Mouse (Mus musculus): ENCODE measurements around the gene Zdhhc23. TPM values are rescaled to one million over a fixed set of nuclear protein-coding genes. Genes with fewer than 3 reads are reported as not detected.

Gene Zdhhc23
- total RNA-seq (2014; rRNA removed) (4.8 and 7.0 TPM in 2 replicates), polyA plus RNA-seq (2015; fragmentation: Nextera tagmentation; extraction: Ambion mirVana) (2.2 and 2.7 TPM in 2 replicates)

DNA sequence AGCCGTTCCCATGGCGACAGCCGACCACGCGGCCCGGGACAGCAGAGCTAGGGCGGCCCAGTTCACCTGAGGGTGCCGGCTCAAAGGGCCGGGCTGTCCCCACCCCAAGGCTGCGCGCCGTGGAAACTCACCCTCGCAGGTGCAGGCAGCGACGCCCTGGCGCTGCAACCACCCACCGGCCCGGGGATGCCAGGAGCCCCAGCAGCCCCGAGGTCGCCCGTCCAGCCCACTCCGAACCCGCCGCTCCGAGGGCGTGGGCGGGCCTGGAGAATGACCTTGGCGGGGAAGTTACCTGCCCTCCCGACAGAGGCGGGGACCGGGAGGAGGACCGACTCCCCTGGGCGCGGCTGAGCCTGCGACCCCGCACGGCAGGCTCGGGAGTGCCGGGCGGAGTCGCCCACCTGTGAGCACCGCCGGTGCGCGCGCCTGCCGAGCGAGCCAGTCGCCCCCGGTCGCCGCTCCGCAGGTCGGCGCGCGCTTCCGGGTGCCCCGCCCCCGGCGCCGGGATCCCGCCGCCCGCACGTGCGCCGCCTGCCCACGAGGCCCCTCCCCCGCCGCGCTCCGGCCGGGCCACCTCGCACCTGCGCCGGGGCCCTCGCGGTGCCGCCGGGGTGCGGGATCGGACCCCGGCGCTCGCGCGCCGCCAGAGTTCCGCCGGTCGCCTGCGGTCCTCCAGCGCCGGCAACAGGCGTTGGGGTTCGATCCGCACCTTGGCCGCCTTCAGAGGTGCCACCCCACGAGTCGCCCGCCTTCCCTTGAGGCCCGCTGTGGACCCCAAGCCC, at the start of gene Zdhhc23:
TSS of gene Zdhhc23 (minus strand) at position 464 of the 782 bp plus-strand sequence.
- under 1% methylated on average over 91 of the region's 103 CpGs for whole genome bisulfite sequencing
- H3K36me3 ChIP-seq (ENCODE audit: insufficient read depth, low read length): no peaks in the 10 kb centered on the region
- H3K4me1 ChIP-seq (ENCODE audit: insufficient read depth, low read length): no peaks in the 10 kb centered on the region
- H3K4me3 ChIP-seq (ENCODE audit: low read length): peak within 1 kb of the TSS; percentile 68
- ATAC-seq (peak; percentile 78), DNase-seq (ENCODE audit: low spot score) (peak; percentile 56)
- no peaks in the 10 kb centered on the region for H3K9me3 ChIP-seq (ENCODE audit: low read length)
- no peak within 1 kb of the TSS for H3K27ac ChIP-seq
- H3K27me3 ChIP-seq (ENCODE audit: insufficient read depth, low read length): no peaks in the 10 kb centered on the region
- H3K4me2 ChIP-seq (ENCODE audit: low read depth, low read length): peak within 1 kb of the TSS; percentile 96
- TF ChIP-seq CTCF (IDR thresholded peaks at IDR 0.05; ENCODE audit: low read depth): no peak
- H3K9ac ChIP-seq (replicated peaks; ENCODE audit: low read length): peak within 1 kb of the TSS; percentile 65

DNA sequence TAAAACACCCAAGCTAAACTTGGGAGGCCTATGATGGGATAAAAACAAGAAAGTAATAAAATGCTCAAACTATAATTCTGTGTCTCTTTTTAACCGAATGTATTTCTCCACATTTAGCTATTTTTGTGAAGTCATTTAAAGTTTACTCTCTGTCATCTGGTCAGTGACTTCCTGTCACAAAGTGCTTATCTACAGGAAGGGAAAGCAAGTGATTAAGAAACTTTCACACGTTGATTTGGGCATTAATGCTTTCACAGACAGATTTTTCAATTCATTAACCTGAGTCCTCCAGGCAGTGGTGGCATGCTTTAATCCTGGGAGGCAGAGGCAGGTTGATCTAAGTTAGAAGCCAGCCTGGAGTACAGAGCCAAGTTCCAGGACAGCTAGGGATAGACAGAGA, 49.7 kb upstream of the Zdhhc23 start:
- Histone ChIP-seq H3K9me3 (ENCODE audit: low read length) (no peaks in the 10 kb centered on the region), H3K4me3 (ENCODE audit: low read length) (no peak overlapping the region), H3K27ac (no peak overlapping the region), H3K27me3 (ENCODE audit: insufficient read depth, low read length) (no peaks in the 10 kb centered on the region), H3K4me1 (ENCODE audit: insufficient read depth, low read length) (no peaks in the 10 kb centered on the region), H3K36me3 (ENCODE audit: insufficient read depth, low read length) (no peaks in the 10 kb centered on the region), H3K9ac (replicated peaks; ENCODE audit: low read length) (no peak overlapping the region), H3K4me2 (ENCODE audit: low read depth, low read length) (no peak overlapping the region)
- no peak for TF ChIP-seq CTCF (IDR thresholded peaks at IDR 0.05; ENCODE audit: low read depth)
- no peak for ATAC-seq
- 78% methylated on average over 2 of the region's 2 CpGs for WGBS
- DNase-seq (ENCODE audit: low spot score): no peak

DNA sequence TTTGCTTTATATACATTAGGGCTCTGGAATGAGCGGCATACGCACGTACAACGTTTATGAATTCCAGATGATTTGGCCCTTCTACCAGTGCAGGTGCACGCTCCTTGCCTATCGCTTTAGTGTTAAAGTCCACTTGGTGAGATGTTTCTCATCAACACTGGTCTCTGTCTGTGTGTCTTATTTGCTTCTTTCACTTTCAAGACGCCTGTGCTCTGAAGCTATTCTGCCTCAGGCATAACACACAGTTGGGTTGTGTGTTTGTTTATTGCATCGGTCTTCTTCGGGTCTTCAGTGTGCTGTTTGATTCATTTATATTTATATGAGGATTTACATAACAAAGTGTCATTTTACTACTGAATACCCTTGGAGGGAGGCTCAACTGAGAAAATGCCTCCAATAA, 47.2 kb upstream of the Zdhhc23 start:
- Histone ChIP-seq H3K27ac (no peak overlapping the region), H3K27me3 (ENCODE audit: insufficient read depth, low read length) (no peaks in the 10 kb centered on the region), H3K9me3 (ENCODE audit: low read length) (no peaks in the 10 kb centered on the region), H3K4me1 (ENCODE audit: insufficient read depth, low read length) (no peaks in the 10 kb centered on the region), H3K9ac (replicated peaks; ENCODE audit: low read length) (no peak overlapping the region), H3K4me3 (ENCODE audit: low read length) (no peak overlapping the region), H3K36me3 (ENCODE audit: insufficient read depth, low read length) (no peaks in the 10 kb centered on the region), H3K4me2 (ENCODE audit: low read depth, low read length) (no peak overlapping the region)
- 91% methylated on average over 9 of the region's 9 CpGs for WGBS
- DNase-seq (ENCODE audit: low spot score): no peak
- ATAC-seq: no peak
- TF ChIP-seq CTCF (IDR thresholded peaks at IDR 0.05; ENCODE audit: low read depth): no peak

DNA sequence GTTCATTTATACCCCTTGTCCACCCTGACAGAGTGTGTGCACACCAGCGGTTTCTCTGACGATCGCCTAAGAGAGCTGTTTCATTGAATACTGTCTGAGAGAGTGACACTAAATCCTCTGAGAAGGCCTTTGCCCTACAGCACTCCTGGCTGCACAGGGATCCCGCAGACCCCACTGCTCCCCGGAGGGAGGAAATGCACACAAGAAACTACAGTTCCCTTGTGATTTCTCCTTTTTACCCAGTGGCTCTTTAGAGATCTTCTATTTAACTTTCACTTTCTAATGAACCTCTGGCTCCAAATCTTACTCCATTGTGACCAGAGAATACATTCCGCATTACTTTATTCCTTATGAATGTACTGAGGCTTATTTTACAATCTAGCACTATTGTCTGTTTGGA, 46.6 kb upstream of the Zdhhc23 start:
- ATAC-seq: no peak
- 76% methylated on average over 6 of the region's 6 CpGs for WGBS

DNA sequence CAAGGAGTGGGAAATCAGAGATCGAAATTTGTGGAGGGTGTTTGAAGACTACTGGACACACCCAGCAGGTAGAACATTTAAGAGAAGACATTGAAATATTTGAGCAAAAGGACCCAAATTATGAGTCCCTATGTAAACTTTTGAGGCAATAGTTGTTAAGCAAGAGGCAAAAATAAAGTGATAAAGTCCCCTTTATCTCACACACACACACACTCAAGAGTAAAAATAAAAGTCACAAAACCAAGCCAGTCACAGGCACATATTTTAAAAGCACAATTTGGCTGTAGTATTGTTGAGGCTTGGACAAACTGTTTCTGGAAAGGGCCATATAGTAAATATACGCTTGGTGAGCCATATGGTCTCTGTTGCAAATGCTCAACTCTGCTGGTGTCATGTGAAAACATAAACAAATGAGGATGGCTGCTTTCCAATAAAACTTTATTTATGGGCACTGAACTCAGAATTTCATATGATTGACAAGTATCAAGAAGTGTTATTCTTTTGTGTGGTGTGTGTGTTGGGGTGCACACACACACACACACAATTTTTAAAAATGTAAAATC, 39.5 kb upstream of the Zdhhc23 start:
- no peak for TF ChIP-seq CTCF (IDR thresholded peaks at IDR 0.05; ENCODE audit: low read depth)
- Histone ChIP-seq H3K36me3 (ENCODE audit: insufficient read depth, low read length) (no peaks in the 10 kb centered on the region), H3K27ac (no peak overlapping the region), H3K27me3 (ENCODE audit: insufficient read depth, low read length) (no peaks in the 10 kb centered on the region), H3K4me3 (ENCODE audit: low read length) (no peak overlapping the region), H3K4me2 (ENCODE audit: low read depth, low read length) (no peak overlapping the region), H3K9ac (replicated peaks; ENCODE audit: low read length) (no peak overlapping the region), H3K9me3 (ENCODE audit: low read length) (no peaks in the 10 kb centered on the region), H3K4me1 (ENCODE audit: insufficient read depth, low read length) (no peaks in the 10 kb centered on the region)
- no peak for DNase-seq (ENCODE audit: low spot score)
- no peak for ATAC-seq
- 70% methylated on average over 2 of the region's 2 CpGs for WGBS

More for the DNA sequence above, 46.6 kb upstream of the Zdhhc23 start:
- no peaks in the 10 kb centered on the region for H3K9me3 ChIP-seq (ENCODE audit: low read length)
- no peak overlapping the region for H3K4me3 ChIP-seq (ENCODE audit: low read length)
- no peaks in the 10 kb centered on the region for H3K4me1 ChIP-seq (ENCODE audit: insufficient read depth, low read length)
- no peaks in the 10 kb centered on the region for H3K36me3 ChIP-seq (ENCODE audit: insufficient read depth, low read length)
- H3K4me2 ChIP-seq (ENCODE audit: low read depth, low read length): no peak overlapping the region
- no peaks in the 10 kb centered on the region for H3K27me3 ChIP-seq (ENCODE audit: insufficient read depth, low read length)
- TF ChIP-seq CTCF (IDR thresholded peaks at IDR 0.05; ENCODE audit: low read depth): no peak
- H3K27ac ChIP-seq: no peak overlapping the region
- no peak overlapping the region for H3K9ac ChIP-seq (replicated peaks; ENCODE audit: low read length)
- no peak for DNase-seq (ENCODE audit: low spot score)

DNA sequence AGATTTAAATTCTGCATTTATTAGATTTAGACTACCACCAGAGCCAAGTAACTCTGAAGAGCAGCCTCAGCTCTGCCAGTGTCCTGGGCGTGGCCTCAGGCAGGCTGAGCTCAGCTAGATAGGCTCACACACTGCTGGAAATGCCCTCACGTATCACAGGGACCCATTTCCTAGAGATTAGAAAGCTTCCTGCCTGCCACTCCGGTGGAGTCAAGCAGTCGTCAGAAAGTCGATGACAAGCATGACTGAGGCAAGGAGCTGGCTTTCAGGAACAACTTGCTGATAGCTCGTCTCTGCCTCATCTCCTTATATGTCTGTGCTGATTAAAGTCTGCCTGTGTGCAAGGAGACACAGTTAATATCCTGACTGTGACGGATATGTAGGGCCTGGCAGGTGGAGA, 38.8 kb upstream of the Zdhhc23 start:
- no peak overlapping the region for H3K27ac ChIP-seq
- TF ChIP-seq CTCF (IDR thresholded peaks at IDR 0.05; ENCODE audit: low read depth): no peak
- ATAC-seq (no peak), DNase-seq (ENCODE audit: low spot score) (no peak)
- H3K4me3 ChIP-seq (ENCODE audit: low read length): no peak overlapping the region
- no peak overlapping the region for H3K9ac ChIP-seq (replicated peaks; ENCODE audit: low read length)
- no peaks in the 10 kb centered on the region for H3K27me3 ChIP-seq (ENCODE audit: insufficient read depth, low read length)
- no peaks in the 10 kb centered on the region for H3K9me3 ChIP-seq (ENCODE audit: low read length)
- H3K4me1 ChIP-seq (ENCODE audit: insufficient read depth, low read length): no peaks in the 10 kb centered on the region
- no peaks in the 10 kb centered on the region for H3K36me3 ChIP-seq (ENCODE audit: insufficient read depth, low read length)
- WGBS: 58% methylated on average over 7 of the region's 7 CpGs
- H3K4me2 ChIP-seq (ENCODE audit: low read depth, low read length): no peak overlapping the region

DNA sequence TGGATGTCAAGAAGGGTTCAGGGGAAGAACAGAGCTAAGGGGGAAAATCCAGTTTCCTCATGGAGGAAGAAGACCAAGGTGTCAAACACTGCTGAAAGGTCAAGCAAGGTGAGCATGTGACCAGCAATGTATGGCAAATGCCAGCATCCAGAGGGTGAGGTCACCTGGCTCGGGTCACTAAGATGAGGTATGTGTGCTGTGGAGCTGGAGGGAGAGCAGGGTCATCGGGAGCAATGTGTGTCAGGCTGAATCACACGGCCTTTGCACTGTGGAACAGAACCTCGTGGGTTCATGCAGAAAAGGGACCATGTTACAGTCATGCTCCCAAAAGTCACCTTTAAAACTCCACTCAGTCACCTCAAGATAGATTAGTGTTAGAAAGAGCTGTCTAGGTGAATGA, 38.1 kb upstream of the Zdhhc23 start:
- WGBS: 88% methylated on average over 4 of the region's 4 CpGs
- Histone ChIP-seq H3K36me3 (ENCODE audit: insufficient read depth, low read length) (no peaks in the 10 kb centered on the region), H3K4me1 (ENCODE audit: insufficient read depth, low read length) (no peaks in the 10 kb centered on the region), H3K4me3 (ENCODE audit: low read length) (no peak overlapping the region), H3K4me2 (ENCODE audit: low read depth, low read length) (no peak overlapping the region), H3K27me3 (ENCODE audit: insufficient read depth, low read length) (no peaks in the 10 kb centered on the region), H3K9me3 (ENCODE audit: low read length) (no peaks in the 10 kb centered on the region), H3K9ac (replicated peaks; ENCODE audit: low read length) (no peak overlapping the region), H3K27ac (no peak overlapping the region)
- no peak for ATAC-seq
- no peak for DNase-seq (ENCODE audit: low spot score)
- TF ChIP-seq CTCF (IDR thresholded peaks at IDR 0.05; ENCODE audit: low read depth): no peak

All from hindbrain, postnatal 0 days (tissue).